Mouse (Mus musculus) midbrain, embryonic 12.5 days (tissue): Measurements from ENCODE around the gene Sox5. TPM values are rescaled to one million over a fixed set of nuclear protein-coding genes. Genes with fewer than 3 reads are reported as not detected.

Source experiments
- ATAC-seq: fragments of 200-750 bp; cut with Nextera tagmentation; 2 replicates; pipeline ENCODE4 v1.8.0; 2017; ENCODE audit warnings: low read depth, moderate TSS enrichment, moderate library complexity; ENCODE audit not compliant: low FRiP score
- H3K27ac ChIP-seq: fragments of 300-500 bp; sonication (generic); replicated peaks from 2 replicates; pipeline ENCODE4 v1.5.1; 2016; ENCODE audit warnings: mild to moderate bottlenecking
- H3K27me3 ChIP-seq: fragments of 300-500 bp; sonication (generic); 2 replicates; pipeline ENCODE4 v1.6.1; 2016; ENCODE audit warnings: mild to moderate bottlenecking
- H3K36me3 ChIP-seq: fragments of 300-500 bp; sonication (generic); 2 replicates; pipeline ENCODE4 v1.6.1; 2016
- H3K4me1 ChIP-seq: fragments of 300-500 bp; sonication (generic); 2 replicates; pipeline ENCODE4 v1.6.1; 2016
- H3K4me2 ChIP-seq: fragments of 300-500 bp; sonication (generic); replicated peaks from 2 replicates; pipeline ENCODE4 v1.6.1; 2016; ENCODE audit warnings: mild to moderate bottlenecking, moderate library complexity
- H3K4me3 ChIP-seq: fragments of 300-500 bp; sonication (generic); 2 replicates; pipeline ENCODE4 v1.5.1; 2016; ENCODE audit warnings: mild to moderate bottlenecking
- H3K9ac ChIP-seq: fragments of 300-500 bp; sonication (generic); replicated peaks from 2 replicates; pipeline ENCODE4 v1.6.1; 2016; ENCODE audit warnings: mild to moderate bottlenecking, moderate library complexity
- H3K9me3 ChIP-seq: fragments of 300-500 bp; sonication (generic); 2 replicates; pipeline ENCODE4 v1.6.1; 2016; ENCODE audit warnings: mild to moderate bottlenecking
- WGBS: fragments of 180-500 bp; shearing (Covaris S2); methylation state at CpG from one replicate; pipeline ENCODE4 v1.1.7; 2016; 5-methylcytosine and 5-hydroxymethylcytosine counted together
- polyA plus RNA-seq: library from polyadenylated mRNA; unstranded; fragments of >200 nt; fragmentation: Nextera tagmentation; extraction: Ambion mirVana; gene quantifications from 2 replicates; pipeline ENCODE4 v1.2.1, GENCODE M21; 2016

The Sox5 gene
- polyA plus RNA-seq, 1 experiment from 2014 or later: 46.8 TPM

DNA sequence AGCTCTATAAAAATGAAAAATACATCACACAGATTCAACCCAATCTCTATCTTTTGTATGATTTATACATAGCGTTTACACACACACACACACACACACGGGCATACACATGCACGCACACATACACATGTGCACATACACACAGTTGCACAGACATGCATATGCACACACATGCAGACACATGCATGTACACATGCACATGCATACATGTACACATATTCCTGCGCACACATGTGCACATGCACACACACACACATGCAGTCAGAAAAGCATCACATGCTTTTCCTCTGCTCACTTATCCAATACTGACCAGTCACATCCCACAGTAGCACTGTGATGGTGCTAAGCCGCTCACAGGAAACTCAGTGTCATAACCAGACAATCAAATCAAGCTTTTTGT, 730.5 kb downstream of the Sox5 start:
- Histone ChIP-seq H3K27ac (no peak overlapping the region), H3K9ac (no peak overlapping the region), H3K27me3 (no peaks in the 10 kb centered on the region), H3K4me3 (no peak overlapping the region), H3K4me1 (peaks cover 10% of the 10 kb centered on the region; the same call in 1 of the 2 replicates), H3K9me3 (no peaks in the 10 kb centered on the region), H3K4me2 (no peak overlapping the region), H3K36me3 (no peaks in the 10 kb centered on the region)
- no peak for ATAC-seq
- 97% methylated on average over 5 of the region's 5 CpGs for WGBS

- ATAC-seq: no peak
- WGBS: 79% methylated on average over 3 of the region's 3 CpGs
- Histone ChIP-seq H3K4me2 (no peak overlapping the region), H3K27ac (no peak overlapping the region), H3K27me3 (no peaks in the 10 kb centered on the region), H3K36me3 (no peaks in the 10 kb centered on the region), H3K4me1 (peaks cover 16% of the 10 kb centered on the region), H3K4me3 (no peak overlapping the region), H3K9me3 (no peaks in the 10 kb centered on the region), H3K9ac (no peak overlapping the region)
Observed at GRCm38 (mm10) chr6:144048201-144048924, 733.4 kb downstream of the Sox5 start.

DNA sequence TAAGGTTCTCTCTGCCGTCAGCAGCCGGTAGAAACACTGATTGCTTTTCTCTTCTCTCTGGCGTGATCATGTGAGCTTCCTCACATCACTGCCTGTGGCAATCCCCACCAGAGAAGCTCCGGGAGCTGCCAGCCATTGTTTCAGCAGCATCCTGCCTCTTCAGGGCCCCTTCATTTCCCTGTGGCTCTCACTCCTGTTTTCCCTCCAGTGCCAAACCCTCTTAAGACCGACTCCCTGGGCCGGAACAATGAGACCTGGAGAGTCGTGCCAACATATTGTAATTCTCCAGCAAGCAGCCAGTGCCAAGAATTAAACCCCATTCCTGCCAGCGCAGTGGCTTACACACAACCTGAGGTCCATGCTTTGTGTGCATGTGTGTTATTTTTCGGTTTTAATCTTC, 736.3 kb downstream of the Sox5 start:
- Histone ChIP-seq H3K27me3 (no peaks in the 10 kb centered on the region), H3K4me3 (no peak overlapping the region), H3K36me3 (no peaks in the 10 kb centered on the region), H3K27ac (peak overlapping the region; percentile 56), H3K9me3 (no peaks in the 10 kb centered on the region), H3K9ac (no peak overlapping the region), H3K4me1 (peaks cover 39% of the 10 kb centered on the region), H3K4me2 (peak overlapping the region; percentile 19; the same call in 1 of the 2 replicates)
- ATAC-seq: peak; percentile 27; the same call in 1 of the 2 replicates
- WGBS: 23% methylated on average over 9 of the region's 9 CpGs

GRCm38 (mm10) chr6:144044381-144044780, 737.4 kb downstream of the Sox5 start:
- H3K36me3 ChIP-seq: no peaks in the 10 kb centered on the region
- H3K4me2 ChIP-seq: no peak overlapping the region
- 93% methylated on average over 3 of the region's 3 CpGs for WGBS
- no peak overlapping the region for H3K9ac ChIP-seq
- no peaks in the 10 kb centered on the region for H3K9me3 ChIP-seq
- ATAC-seq: no peak
- H3K4me3 ChIP-seq: no peak overlapping the region
- no peak overlapping the region for H3K27ac ChIP-seq
- H3K27me3 ChIP-seq: no peaks in the 10 kb centered on the region
- H3K4me1 ChIP-seq: peaks cover 46% of the 10 kb centered on the region

DNA sequence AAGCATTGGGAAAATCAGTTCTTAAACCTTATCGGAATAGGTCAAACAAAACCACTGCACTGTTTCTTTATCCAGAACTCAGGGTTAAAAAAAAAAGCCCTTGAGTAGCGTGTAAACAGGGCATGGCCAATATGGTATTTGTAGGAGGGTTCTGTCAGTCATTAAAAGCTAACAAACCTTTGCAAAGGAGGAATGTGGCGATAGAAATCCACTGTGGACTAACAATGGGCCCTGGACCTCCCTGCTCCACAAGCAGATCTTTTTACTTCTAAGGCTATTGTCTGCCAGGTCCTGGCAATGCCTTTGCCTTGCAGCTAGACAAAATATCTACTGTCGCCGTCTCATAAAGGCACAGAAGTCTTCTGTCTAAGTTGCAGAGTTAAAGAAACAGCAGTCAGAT, 738.8 kb downstream of the Sox5 start:
- H3K9me3 ChIP-seq: no peaks in the 10 kb centered on the region
- 0 out of 2 replicates have a peak, but pooled peaks have one; percentile 16 for ATAC-seq
- H3K4me1 ChIP-seq: peaks cover 53% of the 10 kb centered on the region
- no peak overlapping the region for H3K4me2 ChIP-seq
- no peak overlapping the region for H3K4me3 ChIP-seq
- no peaks in the 10 kb centered on the region for H3K27me3 ChIP-seq
- H3K27ac ChIP-seq: no peak overlapping the region
- no peaks in the 10 kb centered on the region for H3K36me3 ChIP-seq
- 7% methylated on average over 5 of the region's 5 CpGs for WGBS
- no peak overlapping the region for H3K9ac ChIP-seq

DNA sequence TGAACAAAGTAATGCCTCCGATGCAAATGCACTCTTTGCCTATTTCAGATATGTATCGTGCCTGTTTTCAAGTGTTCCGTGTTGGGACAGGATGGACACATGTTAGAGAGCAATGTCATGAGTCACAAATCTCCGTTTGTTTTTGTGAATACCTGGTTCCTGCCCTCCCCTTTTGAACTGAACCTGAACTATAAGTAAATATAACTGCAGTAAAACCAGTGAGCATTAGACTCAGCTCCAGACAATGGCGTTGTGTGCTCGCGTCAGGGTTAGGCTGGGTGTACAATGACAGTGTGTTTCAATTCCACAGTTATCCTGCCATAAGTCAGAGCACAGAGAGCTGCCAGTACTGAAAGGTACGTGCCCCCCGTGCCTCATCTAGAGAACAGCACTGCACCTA, 739.8 kb downstream of the Sox5 start:
- no peak for ATAC-seq
- no peak overlapping the region for H3K27ac ChIP-seq

DNA sequence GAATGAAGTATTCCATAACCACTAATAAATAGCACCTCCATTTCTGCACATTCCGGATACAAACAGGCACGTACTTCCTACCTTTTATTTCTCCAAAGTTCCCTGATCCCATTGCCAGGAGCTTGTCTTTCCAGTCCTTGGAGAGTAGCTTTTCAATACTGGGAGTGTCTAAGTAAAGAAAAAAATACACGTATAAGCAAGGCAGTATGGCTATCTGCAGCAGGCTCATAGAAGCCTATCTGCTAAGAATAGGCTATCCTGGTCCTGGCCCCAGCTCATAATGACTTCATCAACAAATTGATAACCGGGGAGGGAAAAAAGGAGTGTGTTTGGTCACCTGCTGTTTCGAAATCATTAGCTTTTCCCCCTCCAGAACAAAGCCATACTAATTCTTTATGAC, 740.6 kb downstream of the Sox5 start:
- no peak overlapping the region for H3K27ac ChIP-seq
- WGBS: 52% methylated on average over 5 of the region's 5 CpGs
- H3K4me3 ChIP-seq: no peak overlapping the region
- H3K27me3 ChIP-seq: no peaks in the 10 kb centered on the region
- H3K9ac ChIP-seq: no peak overlapping the region
- H3K36me3 ChIP-seq: no peaks in the 10 kb centered on the region
- peaks cover 53% of the 10 kb centered on the region for H3K4me1 ChIP-seq
- ATAC-seq: no peak
- H3K9me3 ChIP-seq: no peaks in the 10 kb centered on the region
- no peak overlapping the region for H3K4me2 ChIP-seq

More for the DNA sequence above, 739.8 kb downstream of the Sox5 start:
- no peak overlapping the region for H3K4me2 ChIP-seq
- no peaks in the 10 kb centered on the region for H3K27me3 ChIP-seq
- H3K9me3 ChIP-seq: no peaks in the 10 kb centered on the region
- H3K4me3 ChIP-seq: no peak overlapping the region
- H3K9ac ChIP-seq: no peak overlapping the region
- 65% methylated on average over 9 of the region's 9 CpGs for WGBS
- H3K4me1 ChIP-seq: peaks cover 53% of the 10 kb centered on the region
- H3K36me3 ChIP-seq: no peaks in the 10 kb centered on the region

GRCm38 (mm10) chr6:144040349-144040748, 741.4 kb downstream of the Sox5 start:
- no peaks in the 10 kb centered on the region for H3K9me3 ChIP-seq
- H3K9ac ChIP-seq: no peak overlapping the region
- ATAC-seq: no peak
- H3K4me3 ChIP-seq: no peak overlapping the region
- WGBS: 93% methylated on average over 7 of the region's 7 CpGs
- H3K27ac ChIP-seq: no peak overlapping the region
- H3K4me1 ChIP-seq: peaks cover 46% of the 10 kb centered on the region
- no peaks in the 10 kb centered on the region for H3K36me3 ChIP-seq
- no peak overlapping the region for H3K4me2 ChIP-seq
- no peaks in the 10 kb centered on the region for H3K27me3 ChIP-seq

- ATAC-seq: peak; percentile 45; the same call in 1 of the 2 replicates
Observed at GRCm38 (mm10) chr6:144039221-144039620, 742.6 kb downstream of the Sox5 start.

GRCm38 (mm10) chr6:144033191-144033590, 748.6 kb downstream of the Sox5 start:
- 91% methylated on average over 2 of the region's 2 CpGs for WGBS
- H3K4me3 ChIP-seq: no peak overlapping the region
- H3K27ac ChIP-seq: no peak overlapping the region
- H3K9me3 ChIP-seq: no peaks in the 10 kb centered on the region
- no peak overlapping the region for H3K9ac ChIP-seq
- no peaks in the 10 kb centered on the region for H3K36me3 ChIP-seq
- no peaks in the 10 kb centered on the region for H3K27me3 ChIP-seq
- H3K4me2 ChIP-seq: no peak overlapping the region
- no peaks in the 10 kb centered on the region for H3K4me1 ChIP-seq
- no peak for ATAC-seq

More at GRCm38 (mm10) chr6:144039221-144039620, 742.6 kb downstream of the Sox5 start:
- Histone ChIP-seq H3K4me2 (no peak overlapping the region), H3K9ac (no peak overlapping the region), H3K36me3 (no peaks in the 10 kb centered on the region), H3K9me3 (no peaks in the 10 kb centered on the region), H3K4me1 (peaks cover 42% of the 10 kb centered on the region), H3K4me3 (no peak overlapping the region), H3K27me3 (no peaks in the 10 kb centered on the region), H3K27ac (no peak overlapping the region; the same call in 1 of the 2 replicates)
- WGBS: 21% methylated on average over 7 of the region's 7 CpGs

GRCm38 (mm10) chr6:144016929-144017328, 764.8 kb downstream of the Sox5 start:
- Histone ChIP-seq H3K27ac (no peak overlapping the region), H3K4me1 (0 out of 2 replicates have a peak, but pooled peaks cover 2% of the 10 kb centered on the region), H3K4me3 (no peak overlapping the region), H3K4me2 (no peak overlapping the region), H3K9me3 (no peaks in the 10 kb centered on the region), H3K27me3 (no peaks in the 10 kb centered on the region), H3K9ac (no peak overlapping the region), H3K36me3 (peaks cover 4% of the 10 kb centered on the region; the same call in 1 of the 2 replicates)
- no peak for ATAC-seq

DNA sequence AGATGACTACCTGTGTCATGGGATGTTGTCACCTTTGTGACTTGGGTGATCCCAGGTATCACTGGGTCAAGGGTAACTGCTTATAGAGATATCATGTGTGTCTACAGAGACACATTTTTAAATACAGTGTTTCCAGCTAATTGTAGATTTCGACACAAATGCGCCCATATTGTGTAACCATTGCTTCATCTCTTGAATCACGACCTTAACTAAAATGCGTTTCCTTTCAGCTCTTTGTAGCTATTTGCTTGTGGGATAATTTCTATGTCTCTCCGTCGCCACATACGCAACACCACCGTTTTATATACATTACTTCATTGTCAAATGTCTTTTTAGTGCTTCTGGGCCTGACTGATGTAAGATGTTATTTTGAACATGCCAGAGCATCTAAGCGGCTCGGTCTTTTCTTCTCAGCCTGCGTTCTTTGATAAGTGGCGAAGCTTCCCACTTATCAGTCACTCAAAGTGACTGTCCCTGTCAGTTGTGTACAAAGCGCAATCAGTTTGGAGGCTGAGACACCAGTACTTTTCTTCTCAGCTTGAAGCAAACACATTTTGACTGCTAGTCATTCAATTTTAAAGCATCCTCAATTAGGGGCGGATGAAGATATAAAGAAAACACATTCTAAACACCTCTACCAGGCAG, 769.8 kb downstream of the Sox5 start:
- Histone ChIP-seq H3K27me3 (no peaks in the 10 kb centered on the region), H3K36me3 (peaks cover 4% of the 10 kb centered on the region; the same call in 1 of the 2 replicates), H3K4me2 (no peak overlapping the region), H3K4me1 (no peaks in the 10 kb centered on the region), H3K27ac (no peak overlapping the region), H3K4me3 (no peak overlapping the region), H3K9ac (no peak overlapping the region), H3K9me3 (no peaks in the 10 kb centered on the region)
- no peak for ATAC-seq
- WGBS: 87% methylated on average over 14 of the region's 14 CpGs
